Mouse (Mus musculus) brain, embryonic 14.5 days (tissue): ENCODE measurements around the gene Egfl6. TPM values are rescaled to one million over a fixed set of nuclear protein-coding genes. Genes with fewer than 3 reads are reported as not detected.

Experiments
- DNase-seq: peaks from one replicate; pipeline ENCODE4 v3.0.0-alpha.2; 2011; ENCODE audit warnings: low read depth
- CTCF ChIP-seq: fragments of 200-500 bp; IDR thresholded peaks from 2 replicates; pipeline ENCODE4 v1.5.1; 2012; ENCODE audit warnings: inconsistent platforms, mild to moderate bottlenecking, moderate library complexity, borderline replicate concordance; ENCODE audit not compliant: insufficient read depth, insufficient read length; ENCODE audit errors: extremely low read depth
- POLR2A ChIP-seq: fragments of 200-500 bp; IDR thresholded peaks from 2 replicates; pipeline ENCODE4 v1.6.1; 2012; ENCODE audit warnings: mild to moderate bottlenecking, inconsistent platforms, borderline replicate concordance; ENCODE audit not compliant: poor library complexity, insufficient read depth, insufficient read length, severe bottlenecking; ENCODE audit errors: extremely low read depth
- polyA plus RNA-seq: library from polyadenylated mRNA; depleted of rRNA; stranded (reverse); fragments of >200 nt; gene quantifications from 2 replicates; pipeline ENCODE4 v1.2.3, GENCODE M21; 2012; rRNA removed

The Egfl6 gene
- polyA plus RNA-seq, 1 experiment = 7.9 TPM

GRCm38 (mm10) chrX:166512071-166512470, 73.4 kb downstream of the Egfl6 start:
- no peak for DNase-seq
- TF ChIP-seq POLR2A (no peak), CTCF (no peak)

GRCm38 (mm10) chrX:166511107-166511506, 74.4 kb downstream of the Egfl6 start:
- TF ChIP-seq CTCF (no peak), POLR2A (no peak)
- no peak for DNase-seq

GRCm38 (mm10) chrX:166509761-166510738, 75.5 kb downstream of the Egfl6 start:
- TF ChIP-seq POLR2A (peak; percentile 83), CTCF (no peak)

GRCm38 (mm10) chrX:166504421-166504820, 81.1 kb downstream of the Egfl6 start:
- no peak for DNase-seq
- TF ChIP-seq POLR2A (no peak), CTCF (no peak)

More at GRCm38 (mm10) chrX:166509761-166510738, 75.5 kb downstream of the Egfl6 start:
- peak; percentile 98 for DNase-seq

- DNase-seq = no peak
- TF ChIP-seq CTCF (no peak), POLR2A (no peak)
Observed at GRCm38 (mm10) chrX:166499496-166500190, 85.9 kb downstream of the Egfl6 start.

- TF ChIP-seq CTCF = no peak
- TF ChIP-seq POLR2A = no peak
- peak; percentile 55 for DNase-seq
Observed at GRCm38 (mm10) chrX:166497771-166498170, 87.7 kb downstream of the Egfl6 start.

GRCm38 (mm10) chrX:166495052-166495451, 90.5 kb downstream of the Egfl6 start:
- no peak for DNase-seq

GRCm38 (mm10) chrX:166479365-166479983, 106.0 kb downstream of the Egfl6 start, which contains the start of gene Rab9:
Gene Rab9, minus strand, starts transcription at chrX:166479867.
- DNase-seq = peak; percentile 97
- TF ChIP-seq CTCF (no peak), POLR2A (0 out of 2 replicates have a peak, but pooled peaks have one; percentile 6)

More at GRCm38 (mm10) chrX:166495052-166495451, 90.5 kb downstream of the Egfl6 start:
- TF ChIP-seq CTCF (no peak), POLR2A (no peak)

- TF ChIP-seq CTCF (no peak), POLR2A (no peak)
- no peak for DNase-seq
Observed at GRCm38 (mm10) chrX:166478631-166479364, 106.7 kb downstream of the Egfl6 start.

- TF ChIP-seq POLR2A (no peak), CTCF (no peak)
- DNase-seq = no peak
Observed at GRCm38 (mm10) chrX:166477393-166477792, 108.1 kb downstream of the Egfl6 start.

Other genes with a start within 250 kb of the Egfl6 start
- 26.6 and 29.5 TPM in 2 replicates for gene Trappc2, start 145.1 kb downstream of the Egfl6 start, polyA plus RNA-seq
- 5.3 and 6.9 TPM in 2 replicates for gene Ofd1, start 145.0 kb downstream of the Egfl6 start, polyA plus RNA-seq
- gene Rab9, start 105.9 kb downstream of the Egfl6 start, polyA plus RNA-seq = 20.0 and 25.2 TPM in 2 replicates
- 3.1 and 3.5 TPM in 2 replicates for gene Tceanc, start 67.2 kb downstream of the Egfl6 start, polyA plus RNA-seq